Mouse (Mus musculus): ENCODE results near the gene Cbl.

Gene Cbl

DNA sequence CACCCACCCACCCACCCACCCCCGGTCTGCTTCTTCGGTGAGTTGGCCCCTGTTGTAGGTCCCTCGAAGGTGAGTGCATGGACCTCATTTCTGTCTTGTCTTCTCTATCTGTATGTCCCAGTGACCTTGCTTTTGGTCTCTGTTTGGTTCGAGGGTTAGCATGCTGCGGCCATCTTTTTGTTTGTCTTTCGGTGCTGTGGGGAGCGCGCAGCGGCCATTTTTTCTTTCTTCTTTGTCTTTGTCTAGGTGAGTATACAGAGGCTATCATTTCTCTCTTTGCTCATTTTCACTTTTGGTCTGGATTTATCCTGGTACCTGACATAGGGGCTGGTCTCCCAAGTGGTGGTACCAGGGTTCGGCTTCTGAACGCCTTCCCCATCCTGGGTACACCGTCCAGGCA lies 55.0 kb downstream of the Cbl start:
- no peak for DNase-seq (ENCODE audit: low read depth)

DNA sequence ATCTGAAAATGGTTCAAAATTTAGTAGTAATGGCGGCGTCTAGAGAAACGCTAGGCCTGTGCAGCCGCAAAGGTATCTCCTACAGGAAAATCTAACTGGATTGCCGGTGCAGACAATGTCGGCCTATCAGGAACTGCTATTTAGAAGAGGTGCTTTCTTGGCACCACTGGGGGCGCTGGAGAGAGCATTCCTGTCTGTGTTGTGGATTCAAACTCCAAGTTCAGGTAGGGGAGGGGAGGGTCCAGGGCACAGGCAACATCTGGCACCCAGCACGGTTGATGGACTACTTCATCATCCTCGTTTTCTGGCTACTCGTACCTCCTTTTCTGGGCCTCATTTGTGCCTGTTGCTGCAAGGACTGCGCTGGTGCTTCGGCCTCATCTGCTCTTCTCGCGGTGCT lies 55.5 kb downstream of the Cbl start:
- DNase-seq (ENCODE audit: low read depth): peak; percentile 29

DNA sequence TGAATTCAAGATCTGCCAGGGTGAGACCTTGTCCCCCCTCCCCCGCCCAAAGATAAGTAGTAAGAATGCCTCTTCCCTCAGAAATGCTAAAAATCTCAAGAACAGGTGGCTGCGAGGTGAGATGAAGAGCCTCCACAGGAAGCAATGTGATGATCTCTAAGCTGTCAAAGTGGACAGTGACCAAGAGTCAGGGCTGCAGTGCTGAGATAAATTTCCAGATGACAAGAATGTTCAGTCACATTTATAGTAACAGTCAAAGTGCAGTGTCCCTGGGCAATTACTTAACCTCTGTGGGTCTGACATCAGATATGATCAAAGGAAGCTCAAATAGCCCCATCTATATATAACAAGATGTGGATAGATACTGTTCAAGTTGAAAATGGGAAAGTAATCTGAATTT lies 56.4 kb downstream of the Cbl start:
- no peak for DNase-seq (ENCODE audit: low read depth)

DNA sequence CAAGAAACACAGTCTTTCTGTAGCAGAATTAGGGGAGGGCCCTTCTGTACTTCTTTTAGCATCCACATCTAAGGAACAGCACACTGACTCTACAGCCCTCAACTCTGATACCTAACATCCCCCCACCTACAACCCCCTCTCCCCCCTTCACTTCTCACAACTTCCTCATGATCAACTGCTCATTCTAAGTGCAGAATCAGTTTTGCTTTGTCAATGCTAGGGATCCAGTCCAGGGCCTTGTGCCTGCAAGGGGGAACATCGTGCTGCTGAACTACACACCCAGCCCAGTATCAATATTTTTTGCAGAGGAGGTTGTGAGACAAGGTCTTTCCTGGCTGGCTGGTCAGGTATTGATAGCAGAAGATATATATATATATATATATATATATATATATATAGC lies 57.9 kb downstream of the Cbl start:
- no peak for DNase-seq (ENCODE audit: low read depth)

- no peak for DNase-seq (ENCODE audit: low read depth)
These were observed 58.3 kb downstream of the Cbl start for GRCm38 (mm10) chr9:44175556-44175955.

- DNase-seq (ENCODE audit: low read depth): no peak
These were observed 63.1 kb downstream of the Cbl start for GRCm38 (mm10) chr9:44170691-44171151.

- DNase-seq (ENCODE audit: low read depth): no peak
These were observed 64.9 kb downstream of the Cbl start for GRCm38 (mm10) chr9:44168931-44169330.

DNA sequence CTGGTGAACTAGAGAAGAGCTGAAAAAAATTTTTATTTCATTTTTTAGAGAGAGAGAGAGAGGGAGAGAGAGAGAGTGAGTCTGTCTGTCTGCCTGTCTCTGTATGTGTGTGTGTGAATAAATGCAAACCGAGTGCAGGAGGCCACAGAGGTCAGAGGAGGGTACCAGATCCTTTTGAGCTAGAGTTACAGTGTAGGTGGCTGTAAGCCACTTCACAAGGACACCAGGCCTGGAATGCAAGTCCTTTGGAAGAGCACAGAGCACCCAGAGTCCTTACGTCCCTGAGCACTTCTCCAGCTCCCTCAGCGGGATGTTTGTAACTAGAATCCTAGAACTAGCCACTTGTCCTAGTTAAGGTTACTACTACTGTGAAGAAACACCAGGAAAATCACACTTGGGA lies 74.0 kb downstream of the Cbl start:
- no peak for DNase-seq (ENCODE audit: low read depth)

DNA sequence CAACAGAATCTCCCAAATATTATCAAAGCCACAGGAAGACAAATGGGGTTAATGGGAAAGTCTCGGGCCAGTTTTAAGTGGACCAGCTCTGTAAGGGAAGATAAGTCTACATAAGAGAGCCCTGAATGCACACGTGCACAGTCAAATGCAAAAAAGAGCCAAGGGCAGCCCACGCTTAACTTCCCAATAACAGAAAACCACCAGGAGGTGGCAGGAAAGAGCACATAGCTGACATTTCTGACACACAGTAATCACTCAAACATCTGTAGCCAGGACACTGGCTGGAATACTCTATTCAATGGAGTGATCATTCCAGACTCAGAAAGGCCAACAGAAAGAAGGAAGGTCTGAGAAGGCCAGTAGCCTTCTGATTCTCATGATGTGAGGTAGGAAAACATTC lies 86.6 kb downstream of the Cbl start:
- DNase-seq (ENCODE audit: low read depth): no peak

GRCm38 (mm10) chr9:44144718-44145060 lies 89.2 kb downstream of the Cbl start:
- no peak for DNase-seq (ENCODE audit: low read depth)

DNA sequence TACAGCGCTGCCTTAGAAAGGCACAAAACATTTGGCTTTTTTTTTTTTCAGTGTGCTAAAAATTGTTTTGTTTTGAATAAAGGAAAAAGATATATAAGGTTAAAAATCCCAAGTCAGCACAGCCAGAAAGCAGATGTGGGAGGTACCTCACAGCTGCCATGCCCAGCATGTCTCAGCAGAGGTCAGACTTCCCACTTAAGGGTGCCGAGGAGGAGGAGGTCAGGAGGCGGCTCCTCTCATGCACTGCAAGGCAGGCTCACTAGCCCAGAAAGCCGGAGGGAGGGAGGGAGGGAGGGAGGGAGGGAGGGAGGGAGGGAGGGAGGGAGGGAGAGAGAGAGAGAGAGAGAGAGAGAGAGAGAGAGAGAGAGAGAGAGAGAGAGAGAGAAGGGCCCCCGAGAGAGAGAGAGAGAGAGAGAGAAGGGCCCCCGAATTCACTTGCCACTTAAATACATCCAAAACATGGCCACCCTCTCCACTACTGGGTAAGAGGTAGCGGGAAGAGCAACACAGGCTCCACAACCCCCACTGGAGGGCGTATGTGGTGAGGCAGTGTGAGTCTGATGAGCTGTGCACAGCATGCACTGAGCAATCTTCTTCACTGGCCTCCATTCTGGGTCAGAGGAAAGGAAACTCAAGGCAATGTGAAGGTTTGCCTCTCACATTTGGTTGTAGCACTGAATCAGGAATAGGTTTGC lies 89.7 kb downstream of the Cbl start:
- DNase-seq (ENCODE audit: low read depth): no peak

DNA sequence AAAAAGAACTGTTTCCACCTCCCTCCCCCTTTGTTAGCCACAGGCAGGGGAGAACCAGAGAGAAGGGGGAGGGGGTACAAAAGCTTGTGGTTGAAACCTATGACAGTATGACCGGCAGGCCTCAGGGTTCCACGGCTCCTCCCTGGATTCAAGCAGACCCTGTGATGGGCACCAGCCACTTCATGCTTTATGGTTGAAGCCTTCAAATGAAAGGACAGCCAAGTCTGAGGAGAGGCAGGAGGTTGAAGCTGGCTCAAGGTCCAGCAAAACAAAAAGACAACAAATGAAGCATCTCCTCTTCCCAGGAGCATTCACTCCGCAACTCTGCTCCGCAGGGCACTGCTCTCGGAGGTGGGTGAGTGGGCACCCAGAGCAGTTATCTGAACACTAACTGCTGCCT lies 90.4 kb downstream of the Cbl start:
- DNase-seq (ENCODE audit: low read depth): no peak

DNA sequence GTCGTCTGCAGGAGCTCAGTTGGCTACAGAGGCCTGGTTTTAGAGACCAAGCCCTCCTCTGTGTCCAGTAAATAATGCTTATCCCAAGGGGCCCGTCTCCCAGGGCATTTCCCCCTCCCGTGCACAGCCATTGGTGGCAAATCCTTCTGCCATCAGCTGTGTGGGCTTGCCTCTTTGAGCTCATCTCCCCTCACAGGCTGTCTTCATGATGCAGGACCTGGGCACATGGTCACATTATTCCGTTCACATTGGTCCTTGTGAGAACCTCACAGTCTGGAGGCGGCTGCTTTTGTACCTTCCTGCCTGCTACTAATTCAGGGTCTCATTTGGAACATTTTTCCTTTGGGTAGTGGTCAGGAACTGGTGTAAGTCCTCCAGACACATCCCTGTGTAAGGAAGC lies 91.9 kb downstream of the Cbl start:
- no peak for DNase-seq (ENCODE audit: low read depth)

DNA sequence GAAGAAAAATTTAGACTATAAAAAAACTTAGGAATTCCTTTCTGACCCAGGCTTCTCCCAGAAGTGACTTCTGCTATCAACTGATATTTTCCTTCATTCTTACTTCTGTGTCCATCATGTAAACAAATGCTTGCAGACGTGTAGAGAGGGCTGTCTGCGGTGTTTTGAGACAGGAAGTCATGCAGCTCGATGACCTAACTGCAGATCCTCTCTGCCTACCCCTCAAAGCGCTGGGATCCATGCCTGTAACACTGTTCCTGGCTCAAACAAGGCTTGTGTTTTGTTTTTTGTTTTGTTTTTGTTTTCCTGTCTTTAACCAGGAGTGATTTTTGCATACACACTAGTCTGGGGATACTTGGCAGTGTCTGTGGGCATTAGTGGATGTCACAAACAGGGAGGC lies 96.0 kb downstream of the Cbl start:
- no peak for DNase-seq (ENCODE audit: low read depth)

DNA sequence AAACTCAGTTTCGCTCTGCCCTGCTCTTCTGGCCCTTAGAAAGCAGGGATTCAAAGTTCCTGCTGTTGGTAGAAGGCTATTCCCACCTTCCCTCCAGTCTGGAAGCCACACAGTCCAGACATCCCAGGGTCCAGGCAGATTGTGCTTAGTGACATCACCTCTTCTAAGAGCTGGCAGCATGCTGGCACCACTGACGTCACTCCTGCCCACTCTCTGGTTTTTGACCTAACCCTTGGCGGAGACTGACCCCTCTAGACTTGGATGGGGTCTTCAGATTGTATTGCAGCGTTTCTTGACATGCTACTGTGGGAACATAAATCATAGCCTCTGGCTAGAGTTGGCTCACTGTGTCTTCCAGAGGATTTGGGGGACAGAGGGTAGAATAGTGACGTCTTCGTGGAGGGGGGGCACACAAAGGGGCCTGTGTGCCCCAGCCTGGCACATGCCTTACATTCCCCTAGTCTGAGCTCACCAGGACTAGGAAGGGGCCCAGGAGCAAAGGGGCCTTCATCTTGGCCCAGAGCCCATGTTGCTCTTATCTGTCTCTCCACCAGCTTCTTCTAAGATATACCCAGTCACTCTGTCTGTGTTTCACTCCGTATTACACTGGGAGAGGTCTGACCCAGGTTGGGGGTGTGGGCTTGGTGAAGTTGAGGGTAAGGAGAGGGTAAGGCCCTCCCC lies 98.0 kb downstream of the Cbl start:
- DNase-seq (ENCODE audit: low read depth): no peak

- no peak for DNase-seq (ENCODE audit: low read depth)
These were observed 98.8 kb downstream of the Cbl start for GRCm38 (mm10) chr9:44134851-44135730.

- DNase-seq (ENCODE audit: low read depth): no peak
These were observed 99.6 kb downstream of the Cbl start, which contains the start of gene Mcam for GRCm38 (mm10) chr9:44134101-44134850. TSS of gene Mcam (plus strand) at chr9:44134469.

DNA sequence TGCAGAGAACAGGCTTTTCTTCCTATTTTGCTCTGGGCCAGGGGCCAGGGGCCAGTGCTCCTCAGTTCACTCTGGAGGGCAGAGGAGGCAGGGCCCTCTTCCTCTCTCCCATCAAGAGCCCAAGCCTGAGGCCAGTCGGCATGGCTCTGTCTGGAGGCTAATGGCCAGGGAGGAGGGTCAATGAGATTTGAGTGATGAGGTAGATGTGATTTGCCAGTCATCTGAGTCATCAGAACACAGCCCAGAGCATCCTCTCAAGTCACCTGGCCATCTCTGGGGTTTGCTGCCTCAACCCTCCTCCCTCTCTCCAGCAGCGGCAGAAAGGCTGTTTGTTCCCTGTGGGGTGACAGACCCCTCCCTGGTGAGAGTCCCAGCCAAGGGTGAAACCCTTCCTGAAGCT lies 100.6 kb downstream of the Cbl start:
- no peak for DNase-seq (ENCODE audit: low read depth)

DNA sequence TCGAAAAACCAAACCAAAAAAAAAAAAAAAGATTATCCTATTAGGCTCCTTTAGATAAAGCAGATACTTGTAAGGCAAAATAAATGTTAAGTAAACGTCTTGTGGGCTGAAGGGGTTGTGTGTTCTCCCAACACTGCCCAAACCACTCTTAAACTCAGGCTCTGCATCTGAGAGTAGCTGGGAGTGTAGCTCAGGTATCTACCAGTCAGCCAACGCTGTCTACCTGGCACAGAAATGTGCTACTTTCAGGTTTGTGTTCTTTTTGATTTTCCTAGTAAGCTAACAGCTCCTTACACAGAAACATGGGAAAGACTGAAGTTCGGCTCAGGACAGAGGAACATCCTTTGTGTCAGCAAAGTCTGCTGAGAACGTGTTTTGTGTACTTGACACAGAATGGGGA lies 101.6 kb downstream of the Cbl start:
- DNase-seq (ENCODE audit: low read depth): no peak

- no peak for DNase-seq (ENCODE audit: low read depth)
These were observed 102.6 kb downstream of the Cbl start for GRCm38 (mm10) chr9:44131276-44131590.

DNA sequence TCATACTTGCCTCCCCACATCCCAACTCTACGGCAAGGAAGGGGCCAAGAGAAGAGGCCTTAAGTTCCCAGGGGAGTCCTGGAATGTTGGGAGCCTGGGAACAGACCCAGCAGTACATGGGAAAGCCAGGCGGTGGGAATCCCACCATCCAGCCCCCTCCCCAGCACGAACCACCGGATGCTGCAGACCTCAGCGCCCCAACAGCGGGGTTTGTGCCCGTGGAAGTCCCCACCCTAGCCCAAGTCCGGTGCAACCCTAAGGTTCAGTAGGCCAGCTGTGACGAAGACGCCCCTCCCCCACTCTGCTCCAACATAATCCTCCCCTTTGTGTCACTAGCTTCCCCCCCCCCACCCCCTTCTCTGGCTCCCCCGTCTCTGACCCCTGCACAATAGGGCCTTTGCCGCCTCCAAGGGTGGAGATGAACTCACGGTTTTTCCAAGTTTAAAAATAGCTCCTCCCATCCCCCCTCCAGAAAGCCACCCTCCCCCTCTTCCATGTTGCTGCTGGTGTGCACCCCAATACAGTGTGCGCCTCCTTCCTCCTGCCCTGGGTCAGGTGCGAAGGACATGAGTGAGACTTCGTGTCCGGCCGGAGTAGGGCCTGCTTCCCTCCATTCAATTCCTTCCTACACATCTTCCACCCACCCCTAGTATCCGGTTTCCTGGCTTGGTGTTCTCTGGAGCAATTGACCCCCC lies 103.1 kb downstream of the Cbl start:
- no peak for DNase-seq (ENCODE audit: low read depth)

DNA sequence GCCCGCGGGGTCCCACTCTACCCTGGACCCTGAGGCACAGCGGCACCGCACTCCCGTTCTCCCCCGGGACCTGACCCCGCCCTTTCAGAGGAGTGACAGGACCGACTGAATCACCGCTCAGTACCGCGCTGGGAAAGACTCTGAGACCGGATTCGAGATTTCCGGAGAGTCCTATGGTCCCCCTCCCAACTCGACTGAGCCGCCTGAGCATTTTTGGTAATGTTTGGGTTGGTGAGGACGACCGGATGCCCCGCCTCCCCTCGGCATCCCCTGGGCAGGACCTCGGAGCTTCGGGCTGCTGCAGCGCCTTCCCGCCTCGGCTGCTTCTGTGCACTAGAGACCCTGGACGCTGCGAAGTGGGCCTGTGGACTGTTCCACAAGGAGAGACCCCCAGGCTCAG lies 103.8 kb downstream of the Cbl start:
- no peak for DNase-seq (ENCODE audit: low read depth)

Data from c-Kit-positive CD71-positive TER-119-negative erythroid progenitor cells, embryonic 14.5 days (primary cell).